Mouse (Mus musculus) midbrain, postnatal 0 days (tissue): Measurements from ENCODE around the gene Dpep2nb. TPM values are rescaled to one million over a fixed set of nuclear protein-coding genes. Genes with fewer than 3 reads are reported as not detected.
"Not testable (repeated sequence)": the region's sequence is repeated elsewhere in the genome, so short reads cannot be mapped to it uniquely, and the experiment has no call there.

ENCODE experiments used
- ATAC-seq: fragments of 200-750 bp; cut with Nextera tagmentation; 2 replicates; pipeline ENCODE4 v1.8.0; 2017; ENCODE audit warnings: moderate number of reproducible peaks, mild to moderate bottlenecking, moderate TSS enrichment, moderate library complexity; ENCODE audit not compliant: low FRiP score
- DNase-seq: peaks from one replicate; pipeline ENCODE4 v3.0.0-alpha.2; 2015; ENCODE audit warnings: low spot score
- H3K27ac ChIP-seq: fragments of 300-500 bp; sonication (generic); 2 replicates; pipeline ENCODE4 v1.5.1; 2014; ENCODE audit warnings: low read depth, mild to moderate bottlenecking, low read length, mixed read lengths
- H3K27me3 ChIP-seq: fragments of 300-500 bp; sonication (generic); 2 replicates; pipeline ENCODE4 v1.6.1; 2014; ENCODE audit warnings: low read length, control low read depth, mixed read lengths; ENCODE audit not compliant: insufficient read depth
- H3K36me3 ChIP-seq: fragments of 300-500 bp; sonication (generic); 2 replicates; pipeline ENCODE4 v1.6.1; 2014; ENCODE audit warnings: low read length, control low read depth, mixed read lengths; ENCODE audit not compliant: insufficient read depth
- H3K4me1 ChIP-seq: fragments of 300-500 bp; sonication (generic); 2 replicates; pipeline ENCODE4 v1.6.1; 2014; ENCODE audit warnings: mild to moderate bottlenecking, control low read depth, antibody characterized with exemption, low read length, mixed read lengths; ENCODE audit not compliant: insufficient read depth
- H3K4me2 ChIP-seq: fragments of 300-500 bp; sonication (generic); 2 replicates; pipeline ENCODE4 v1.6.1; 2014; ENCODE audit warnings: low read depth, mild to moderate bottlenecking, low read length, mixed read lengths; ENCODE audit not compliant: poor library complexity, severe bottlenecking
- H3K4me3 ChIP-seq: fragments of 300-500 bp; sonication (generic); 2 replicates; pipeline ENCODE4 v1.5.1; 2014; ENCODE audit warnings: low read depth, mild to moderate bottlenecking, low read length, moderate library complexity
- H3K9ac ChIP-seq: fragments of 300-500 bp; sonication (generic); replicated peaks from 2 replicates; pipeline ENCODE4 v1.6.1; 2014; ENCODE audit warnings: mild to moderate bottlenecking, low read length, moderate library complexity, mixed read lengths; ENCODE audit not compliant: poor library complexity, severe bottlenecking
- H3K9me3 ChIP-seq: fragments of 300-500 bp; sonication (generic); 2 replicates; pipeline ENCODE4 v1.6.1; 2016; ENCODE audit warnings: low read length, control low read depth
- CTCF ChIP-seq: IDR thresholded peaks from 2 replicates; pipeline ENCODE4 v1.5.1; 2016; ENCODE audit warnings: antibody characterized with exemption, mild to moderate bottlenecking
- WGBS: fragments of 180-500 bp; shearing (Covaris S2); extraction: QIAGEN DNeasy Blood & Tissue Kit; methylation state at CpG from one replicate; pipeline ENCODE4 v1.1.7; 2014; 5-methylcytosine and 5-hydroxymethylcytosine counted together
- polyA plus RNA-seq: library from polyadenylated mRNA; unstranded; fragments of >200 nt; fragmentation: Nextera tagmentation; extraction: Ambion mirVana; gene quantifications from 2 replicates; pipeline ENCODE4 v1.2.1, GENCODE M21; 2015
- total RNA-seq: library from RNA; depleted of rRNA; stranded (reverse); fragments of >200 nt; gene quantifications from 2 replicates; pipeline ENCODE4 v1.2.3, GENCODE M21; 2014

Dpep2nb gene
- total and polyA plus RNA-seq, 2 experiments from 2014 or later: not detected

DNA sequence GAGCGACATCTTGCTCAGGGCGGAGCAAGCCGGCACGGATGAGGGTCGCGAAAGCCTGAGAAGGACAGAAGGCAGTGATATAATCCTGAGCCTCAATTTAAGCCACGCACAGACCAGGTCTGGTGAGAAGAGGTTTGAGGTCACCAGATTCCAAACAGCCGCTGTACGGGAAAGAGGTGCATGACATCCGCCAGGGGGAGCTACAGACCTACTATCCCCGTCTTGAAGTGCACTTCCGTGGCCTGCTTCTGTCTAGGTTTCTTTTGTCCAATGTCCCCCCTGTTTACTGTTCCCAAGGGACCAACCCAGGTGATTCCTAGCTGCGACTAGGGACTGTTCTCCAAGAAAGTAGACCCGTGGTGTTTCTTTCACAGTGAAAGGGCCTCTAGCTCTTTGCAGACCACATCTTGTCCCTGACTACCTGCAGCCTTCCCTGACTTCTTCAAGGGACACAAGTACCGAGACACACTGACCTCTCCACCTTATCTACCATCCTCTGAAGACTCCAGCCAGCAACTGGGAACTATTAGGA is 14.9 kb downstream of the Dpep2nb start, which contains the start of gene Dus2:
Gene Dus2, plus strand, starts transcription at position 482 of the 532 bp plus-strand sequence.
- no peak within 1 kb of the TSS for H3K9ac ChIP-seq
- no peaks in the 10 kb centered on the region for H3K27me3 ChIP-seq
- H3K27ac ChIP-seq: no peak within 1 kb of the TSS
- no peak within 1 kb of the TSS for H3K4me3 ChIP-seq
- ATAC-seq (no peak), DNase-seq (peak; percentile 80)
- TF ChIP-seq CTCF: peak; percentile 77
- no peak within 1 kb of the TSS for H3K4me2 ChIP-seq
- no peaks in the 10 kb centered on the region for H3K4me1 ChIP-seq
- no peaks in the 10 kb centered on the region for H3K9me3 ChIP-seq
- no peaks in the 10 kb centered on the region for H3K36me3 ChIP-seq
- WGBS: 11% methylated on average over 15 of the region's 15 CpGs

DNA sequence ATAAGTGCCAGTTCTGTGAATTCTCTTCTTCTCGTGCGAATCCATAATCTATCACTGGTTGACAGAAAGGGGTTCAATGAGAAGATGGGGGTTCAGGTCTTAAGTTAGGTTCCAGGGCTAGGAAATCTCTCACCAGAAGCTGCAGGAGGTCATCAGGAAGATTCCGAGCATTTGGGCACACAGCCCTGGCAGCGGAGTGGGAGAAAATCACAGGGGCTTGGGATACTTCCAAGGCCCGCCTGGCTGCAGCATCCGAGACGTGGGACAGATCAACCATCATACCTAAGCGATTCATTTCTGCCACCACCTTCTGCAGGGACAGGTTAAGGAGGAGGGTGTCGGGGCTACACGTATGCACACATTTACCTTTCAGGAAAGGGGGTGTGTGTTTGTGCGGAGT is 17.2 kb downstream of the Dpep2nb start:
- H3K27ac ChIP-seq: no peak overlapping the region
- ATAC-seq: no peak
- H3K9me3 ChIP-seq: no peaks in the 10 kb centered on the region
- DNase-seq: no peak
- no peak for TF ChIP-seq CTCF
- no peak overlapping the region for H3K4me3 ChIP-seq
- 88% methylated on average over 11 of the region's 11 CpGs for WGBS
- H3K4me1 ChIP-seq: no peaks in the 10 kb centered on the region
- H3K36me3 ChIP-seq: no peaks in the 10 kb centered on the region
- H3K9ac ChIP-seq: no peak overlapping the region
- no peak overlapping the region for H3K4me2 ChIP-seq
- no peaks in the 10 kb centered on the region for H3K27me3 ChIP-seq

- DNase-seq, H3K4me2 ChIP-seq, H3K36me3 ChIP-seq, H3K27ac ChIP-seq, ATAC-seq, H3K4me3 ChIP-seq, H3K27me3 ChIP-seq, H3K9ac ChIP-seq, H3K9me3 ChIP-seq, H3K4me1 ChIP-seq: not testable (repeated sequence)
- WGBS: 82% methylated on average over 11 of the region's 11 CpGs
These were observed 22.4 kb downstream of the Dpep2nb start for GRCm38 (mm10) chr8:105983406-105983805.

DNA sequence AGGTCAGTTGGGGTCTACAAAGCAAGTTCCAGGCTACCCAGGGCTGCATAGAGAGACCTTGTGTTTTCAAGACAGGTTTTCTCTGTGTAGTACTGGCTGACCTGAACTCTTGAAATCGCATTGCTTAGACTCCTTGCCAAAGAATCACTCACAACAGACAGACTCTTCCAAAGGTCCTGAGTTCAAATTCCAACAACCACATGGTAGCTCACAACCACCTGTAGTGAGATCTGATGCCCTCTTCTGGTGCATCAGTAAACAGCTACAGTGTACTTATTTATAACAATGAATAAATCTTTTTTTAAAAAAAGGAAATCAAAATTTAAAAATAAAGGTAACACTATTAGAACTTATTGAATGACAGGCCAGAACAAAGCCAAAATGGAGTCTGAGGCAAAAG is 24.6 kb downstream of the Dpep2nb start:
- DNase-seq (no peak), ATAC-seq (no peak)
- H3K36me3 ChIP-seq: no peaks in the 10 kb centered on the region
- no peak for TF ChIP-seq CTCF
- H3K27me3 ChIP-seq: no peaks in the 10 kb centered on the region
- no peak overlapping the region for H3K4me2 ChIP-seq
- no peaks in the 10 kb centered on the region for H3K9me3 ChIP-seq
- no peak overlapping the region for H3K4me3 ChIP-seq
- WGBS: 88% methylated on average over 1 of the region's 1 CpGs
- no peak overlapping the region for H3K9ac ChIP-seq
- H3K27ac ChIP-seq: no peak overlapping the region
- H3K4me1 ChIP-seq: no peaks in the 10 kb centered on the region

GRCm38 (mm10) chr8:105979325-105979724 is 26.4 kb downstream of the Dpep2nb start, which contains the start of gene Dpep3:
Dpep3 (minus strand) TSS chr8:105979429.
- Histone ChIP-seq H3K4me3 (no peak within 1 kb of the TSS), H3K4me1 (no peaks in the 10 kb centered on the region), H3K27ac (no peak within 1 kb of the TSS), H3K9me3 (no peaks in the 10 kb centered on the region), H3K27me3 (no peaks in the 10 kb centered on the region), H3K9ac (no peak within 1 kb of the TSS), H3K4me2 (no peak within 1 kb of the TSS), H3K36me3 (no peaks in the 10 kb centered on the region)
- 95% methylated on average over 15 of the region's 15 CpGs for WGBS
- TF ChIP-seq CTCF: 0 out of 2 replicates have a peak, but pooled peaks have one; percentile 8
- DNase-seq: no peak
- ATAC-seq: no peak

DNA sequence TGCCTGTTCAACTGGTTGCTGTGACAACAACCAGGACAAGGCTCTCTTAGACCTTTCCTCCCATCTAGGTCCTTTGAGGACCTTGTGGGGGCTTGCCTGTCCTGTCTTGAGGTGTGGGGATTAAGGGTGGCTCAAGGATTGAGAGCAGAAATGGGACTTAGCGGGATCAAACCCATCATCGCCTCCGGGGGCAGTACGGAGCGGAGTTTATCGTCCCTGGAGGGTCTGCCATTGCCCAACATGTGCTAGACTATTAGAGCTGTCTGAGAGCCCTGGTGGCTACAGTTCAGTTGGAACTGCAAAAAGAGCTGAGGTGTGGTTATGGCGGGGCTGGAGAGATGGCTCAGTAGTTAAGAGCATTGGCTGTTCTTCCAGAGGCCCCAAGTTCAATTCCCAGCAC is 30.4 kb downstream of the Dpep2nb start:
- H3K9me3 ChIP-seq: no peaks in the 10 kb centered on the region
- no peaks in the 10 kb centered on the region for H3K36me3 ChIP-seq
- H3K27me3 ChIP-seq: no peaks in the 10 kb centered on the region
- H3K4me1 ChIP-seq: no peaks in the 10 kb centered on the region
- no peak for TF ChIP-seq CTCF
- DNase-seq: no peak
- ATAC-seq: no peak
- no peak overlapping the region for H3K4me3 ChIP-seq
- no peak overlapping the region for H3K9ac ChIP-seq
- H3K4me2 ChIP-seq: no peak overlapping the region
- no peak overlapping the region for H3K27ac ChIP-seq
- WGBS: 64% methylated on average over 7 of the region's 7 CpGs
